Mouse (Mus musculus) lung, embryonic 14.5 days (tissue): ENCODE data around the gene Sspo. TPM values are rescaled to one million over a fixed set of nuclear protein-coding genes. Genes with fewer than 3 reads are reported as not detected.

Experiments used
- ATAC-seq: fragments of 200-750 bp; cut with Nextera tagmentation; 2 replicates; pipeline ENCODE4 v1.8.0; 2017; ENCODE audit warnings: mild to moderate bottlenecking, moderate TSS enrichment, moderate library complexity; ENCODE audit not compliant: insufficient read depth
- DNase-seq: peaks from one replicate; pipeline ENCODE4 v3.0.0-alpha.2; 2015
- H3K27ac ChIP-seq: fragments of 300-500 bp; sonication (generic); 2 replicates; pipeline ENCODE4 v1.5.1; 2014; ENCODE audit warnings: low read depth, mild to moderate bottlenecking, moderate library complexity
- H3K27me3 ChIP-seq: fragments of 300-500 bp; sonication (generic); 2 replicates; pipeline ENCODE4 v1.6.1; 2014; ENCODE audit warnings: low read length, control low read depth; ENCODE audit not compliant: insufficient read depth
- H3K36me3 ChIP-seq: fragments of 300-500 bp; sonication (generic); 2 replicates; pipeline ENCODE4 v1.6.1; 2014; ENCODE audit warnings: control low read depth; ENCODE audit not compliant: insufficient read depth
- H3K4me1 ChIP-seq: fragments of 300-500 bp; sonication (generic); 2 replicates; pipeline ENCODE4 v1.6.1; 2014; ENCODE audit warnings: antibody characterized with exemption, control low read depth; ENCODE audit not compliant: insufficient read depth
- H3K4me2 ChIP-seq: fragments of 300-500 bp; sonication (generic); 2 replicates; pipeline ENCODE4 v1.6.1; 2014; ENCODE audit warnings: mild to moderate bottlenecking
- H3K4me3 ChIP-seq: fragments of 300-500 bp; sonication (generic); 2 replicates; pipeline ENCODE4 v1.5.1; 2014; ENCODE audit warnings: low read depth, low read length
- H3K9ac ChIP-seq: fragments of 300-500 bp; sonication (generic); 2 replicates; pipeline ENCODE4 v1.6.1; 2014
- H3K9me3 ChIP-seq: fragments of 300-500 bp; sonication (generic); 2 replicates; pipeline ENCODE4 v1.6.1; 2016; ENCODE audit warnings: low read depth, low read length, control low read depth
- CTCF ChIP-seq: IDR thresholded peaks from 2 replicates; pipeline ENCODE4 v1.5.1; 2016; ENCODE audit warnings: antibody characterized with exemption, low read depth
- WGBS: fragments of 180-500 bp; shearing (Covaris S2); extraction: QIAGEN DNeasy Blood & Tissue Kit; methylation state at CpG from one replicate; pipeline ENCODE4 v1.1.7; 2014; 5-methylcytosine and 5-hydroxymethylcytosine counted together
- polyA plus RNA-seq: library from polyadenylated mRNA; unstranded; fragments of >200 nt; fragmentation: Nextera tagmentation; extraction: Ambion mirVana; gene quantifications from 2 replicates; pipeline ENCODE4 v1.2.1, GENCODE M21; 2014

Sspo gene
- polyA plus RNA-seq, 1 experiment from 2014 or later: 0.11 TPM

- H3K4me1 ChIP-seq: no peaks in the 10 kb centered on the region
- H3K36me3 ChIP-seq: no peaks in the 10 kb centered on the region
- H3K9ac ChIP-seq: no peak overlapping the region
- no peak overlapping the region for H3K27ac ChIP-seq
- H3K4me3 ChIP-seq: no peak overlapping the region
- WGBS: 82% methylated on average over 13 of the region's 13 CpGs
- ATAC-seq (no peak), DNase-seq (no peak)
- no peak for TF ChIP-seq CTCF
- no peaks in the 10 kb centered on the region for H3K27me3 ChIP-seq
- no peak overlapping the region for H3K4me2 ChIP-seq
- no peaks in the 10 kb centered on the region for H3K9me3 ChIP-seq
Measured at GRCm38 (mm10) chr6:48464966-48465679, 17.1 kb downstream of the Sspo start.

DNA sequence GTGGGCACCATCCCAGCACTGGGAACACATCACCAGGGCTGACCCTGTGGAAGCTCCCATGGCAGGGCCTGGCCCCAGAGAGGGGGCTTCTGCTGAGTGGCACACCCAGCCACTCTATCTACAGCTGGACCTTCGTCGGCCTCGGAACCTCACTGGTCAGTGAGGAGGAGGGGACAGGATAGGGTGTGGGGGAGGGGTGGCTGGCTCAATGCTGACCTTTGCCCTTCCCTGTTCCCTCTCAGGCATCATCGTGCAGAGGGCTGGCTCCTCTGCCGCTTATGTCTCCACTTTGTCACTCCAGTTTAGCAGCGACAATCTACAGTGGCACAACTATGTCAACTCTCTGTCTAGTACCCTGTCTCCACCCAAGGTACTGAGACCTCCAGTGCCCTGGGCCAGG lies 18.7 kb downstream of the Sspo start:
- Histone ChIP-seq H3K27ac (no peak overlapping the region), H3K4me1 (no peaks in the 10 kb centered on the region), H3K4me2 (no peak overlapping the region), H3K9me3 (no peaks in the 10 kb centered on the region), H3K4me3 (no peak overlapping the region), H3K9ac (no peak overlapping the region), H3K27me3 (no peaks in the 10 kb centered on the region), H3K36me3 (no peaks in the 10 kb centered on the region)
- 15% methylated on average over 6 of the region's 6 CpGs for WGBS
- no peak for ATAC-seq
- no peak for DNase-seq
- no peak for TF ChIP-seq CTCF

- H3K9me3 ChIP-seq: no peaks in the 10 kb centered on the region
- no peak overlapping the region for H3K9ac ChIP-seq
- no peak overlapping the region for H3K4me3 ChIP-seq
- H3K4me2 ChIP-seq: no peak overlapping the region
- 75% methylated on average over 7 of the region's 7 CpGs for WGBS
- no peaks in the 10 kb centered on the region for H3K4me1 ChIP-seq
- no peaks in the 10 kb centered on the region for H3K27me3 ChIP-seq
- H3K27ac ChIP-seq: no peak overlapping the region
- DNase-seq (no peak), ATAC-seq (no peak)
- no peaks in the 10 kb centered on the region for H3K36me3 ChIP-seq
- no peak for TF ChIP-seq CTCF
Measured at GRCm38 (mm10) chr6:48467490-48467889, 19.5 kb downstream of the Sspo start.

DNA sequence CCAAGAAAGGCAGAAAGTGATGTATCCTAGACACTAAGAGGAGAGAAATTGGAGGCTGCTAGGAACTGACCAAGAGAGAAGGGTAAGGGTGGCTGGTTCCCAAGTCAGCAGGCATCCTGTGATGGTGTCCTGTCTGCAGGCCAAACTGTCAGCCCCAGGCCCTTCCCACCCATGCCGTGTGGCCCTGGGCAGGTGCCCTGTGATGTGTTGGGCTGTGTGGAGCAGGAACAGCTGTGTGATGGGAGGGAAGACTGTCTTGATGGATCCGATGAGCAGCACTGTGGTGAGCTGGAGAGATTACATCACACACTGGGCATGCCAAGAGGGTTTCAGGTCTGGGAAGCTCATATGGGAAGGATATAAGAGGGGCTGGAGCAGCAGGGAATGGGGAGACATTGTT lies 22.7 kb downstream of the Sspo start:
- DNase-seq (no peak), ATAC-seq (no peak)
- no peak overlapping the region for H3K4me3 ChIP-seq
- no peak overlapping the region for H3K4me2 ChIP-seq
- TF ChIP-seq CTCF: no peak
- H3K9me3 ChIP-seq: no peaks in the 10 kb centered on the region
- 64% methylated on average over 2 of the region's 2 CpGs for WGBS
- H3K27ac ChIP-seq: no peak overlapping the region
- no peaks in the 10 kb centered on the region for H3K4me1 ChIP-seq
- H3K27me3 ChIP-seq: no peaks in the 10 kb centered on the region
- no peak overlapping the region for H3K9ac ChIP-seq
- H3K36me3 ChIP-seq: no peaks in the 10 kb centered on the region

GRCm38 (mm10) chr6:48478446-48478845 lies 30.4 kb downstream of the Sspo start:
- Histone ChIP-seq H3K27ac (no peak overlapping the region), H3K4me3 (no peak overlapping the region), H3K36me3 (no peaks in the 10 kb centered on the region), H3K27me3 (no peaks in the 10 kb centered on the region), H3K4me2 (no peak overlapping the region), H3K4me1 (no peaks in the 10 kb centered on the region), H3K9ac (no peak overlapping the region), H3K9me3 (no peaks in the 10 kb centered on the region)
- 82% methylated on average over 4 of the region's 4 CpGs for WGBS
- no peak for DNase-seq
- ATAC-seq: no peak
- no peak for TF ChIP-seq CTCF

DNA sequence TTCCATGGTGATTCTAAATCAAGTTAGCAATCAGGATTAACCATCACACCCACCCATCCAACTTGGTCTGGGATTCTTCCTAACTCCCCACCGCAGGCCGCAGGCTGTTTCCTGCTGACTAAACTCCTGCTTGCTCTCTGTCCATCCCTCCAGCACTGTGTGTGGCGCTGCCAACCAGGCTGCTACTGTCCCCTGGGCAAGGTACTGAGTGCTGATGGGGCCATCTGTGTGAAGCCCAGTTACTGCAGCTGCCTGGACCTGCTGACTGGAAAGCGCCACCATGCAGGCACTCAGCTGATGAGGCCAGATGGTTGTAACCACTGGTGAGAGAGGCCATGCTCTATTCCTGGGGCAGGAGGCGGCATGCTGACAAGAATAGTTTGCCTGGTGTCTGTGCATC lies 34.5 kb downstream of the Sspo start:
- Histone ChIP-seq H3K9me3 (no peaks in the 10 kb centered on the region), H3K4me1 (no peaks in the 10 kb centered on the region), H3K27ac (no peak overlapping the region), H3K9ac (no peak overlapping the region), H3K27me3 (no peaks in the 10 kb centered on the region), H3K4me2 (no peak overlapping the region), H3K4me3 (no peak overlapping the region), H3K36me3 (no peaks in the 10 kb centered on the region)
- ATAC-seq (no peak), DNase-seq (no peak)
- TF ChIP-seq CTCF: no peak
- 82% methylated on average over 5 of the region's 5 CpGs for WGBS

- no peaks in the 10 kb centered on the region for H3K4me1 ChIP-seq
- H3K4me2 ChIP-seq: peak overlapping the region; percentile 56
- no peak for TF ChIP-seq CTCF
- peak overlapping the region; percentile 21; the same call in 1 of the 2 replicates for H3K4me3 ChIP-seq
- H3K9me3 ChIP-seq: no peaks in the 10 kb centered on the region
- ATAC-seq (peak; percentile 55; the same call in 1 of the 2 replicates), DNase-seq (peak; percentile 34)
- peak overlapping the region; percentile 42; the same call in 1 of the 2 replicates for H3K9ac ChIP-seq
- H3K27ac ChIP-seq: 0 out of 2 replicates have a peak overlapping the region, but pooled peaks have one; percentile 24
- WGBS: 9% methylated on average over 25 of the region's 25 CpGs
- no peaks in the 10 kb centered on the region for H3K36me3 ChIP-seq
- 0 out of 2 replicates have a peak, but pooled peaks cover 3% of the 10 kb centered on the region for H3K27me3 ChIP-seq
Measured at GRCm38 (mm10) chr6:48487747-48488725, 40.0 kb downstream of the Sspo start.
